Comparison of ENCODE assay signal across 29 mouse cellular contexts in the genomic region with DNA sequence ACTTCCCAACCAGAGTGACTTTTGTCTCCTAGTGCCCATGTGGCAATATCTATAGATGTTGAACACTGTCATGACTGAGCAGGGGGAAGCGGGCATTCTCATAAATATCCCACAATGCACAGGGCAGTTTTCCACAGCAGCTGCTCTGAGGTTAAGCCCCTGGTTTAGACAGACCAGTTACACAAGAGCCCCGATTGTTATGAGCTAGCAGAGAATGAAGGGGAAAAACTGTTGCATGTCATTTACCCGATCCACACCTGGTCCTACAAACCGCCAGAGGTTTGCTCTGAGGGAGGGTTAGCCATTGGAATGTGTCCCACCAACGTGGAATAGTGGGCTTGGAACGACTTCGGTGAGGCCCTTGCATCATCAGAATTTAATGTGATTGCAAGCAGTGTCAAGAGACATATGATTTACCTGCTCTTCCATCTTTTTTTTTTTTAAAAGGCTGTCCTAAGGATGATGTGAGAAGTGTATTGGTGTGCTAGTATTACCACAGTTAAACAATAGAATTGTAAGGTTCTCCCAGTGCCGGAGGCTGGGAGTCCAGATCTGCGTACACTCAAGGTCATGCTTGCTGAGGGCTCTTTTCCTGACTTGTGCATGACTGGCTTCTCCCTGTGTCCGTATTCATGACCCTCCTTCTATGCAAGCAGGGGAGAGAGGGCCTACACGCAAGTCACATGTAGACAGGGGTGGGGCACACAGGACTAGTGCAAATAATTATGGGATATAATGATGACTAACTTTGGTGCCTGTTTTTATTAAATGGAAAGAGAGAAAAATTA. TPM values are rescaled to one million over a fixed set of nuclear protein-coding genes. Genes with fewer than 3 reads are reported as not detected.
DNase-seq lines count a peak whose midpoint lies in the region; ATAC-seq and TF ChIP-seq lines count a peak whose summit lies in the region.
"Had no signal": no experiment of that assay in that cellular context is flagged by ENCODE, and none has a peak within 500 bp of the region (broad histone marks: within the 10 kb centered on the region; RNA-seq: fewer than 3 reads in every experiment).

No protein-coding gene starts in this region.

- no peak for TF ChIP-seq EP300 in liver, postnatal 0 days (IDR thresholded peaks at IDR 0.05; ENCODE audit: low read depth)

- no peak overlapping the region for H3K9ac ChIP-seq in liver, postnatal 0 days (replicated peaks)
- H3K9ac ChIP-seq in embryonic facial prominence, embryonic 13.5 days: no peak overlapping the region
- H3K9ac ChIP-seq: forebrain, embryonic 13.5 days; hindbrain, embryonic 13.5 days; kidney, embryonic 15.5 days; liver, embryonic 15.5 days had no signal

- no peaks in the 10 kb centered on the region for H3K27me3 ChIP-seq in liver, postnatal 0 days (ENCODE audit: insufficient read depth, low read length)
- H3K27me3 ChIP-seq in embryonic facial prominence, embryonic 13.5 days: no peaks in the 10 kb centered on the region
- H3K27me3 ChIP-seq: forebrain, embryonic 13.5 days; hindbrain, embryonic 13.5 days; kidney, embryonic 15.5 days; liver, embryonic 15.5 days had no signal

- no peak overlapping the region for H3K4me3 ChIP-seq in liver, postnatal 0 days (ENCODE audit: low read depth, low read length)
- no peak overlapping the region for H3K4me3 ChIP-seq in embryonic facial prominence, embryonic 13.5 days
- H3K4me3 ChIP-seq: erythroblast, embryonic 14.5 days; forebrain, embryonic 13.5 days; hindbrain, embryonic 13.5 days; kidney, embryonic 15.5 days; liver, embryonic 15.5 days; midbrain, embryonic 10.5 days had no signal

- H3K4me2 ChIP-seq in liver, postnatal 0 days (ENCODE audit: low read depth, low read length): no peak overlapping the region
- no peak overlapping the region for H3K4me2 ChIP-seq in embryonic facial prominence, embryonic 13.5 days
- H3K4me2 ChIP-seq: forebrain, embryonic 13.5 days; hindbrain, embryonic 13.5 days; kidney, embryonic 15.5 days; liver, embryonic 15.5 days had no signal

- no peak for TF ChIP-seq CTCF in liver, postnatal 0 days (IDR thresholded peaks at IDR 0.05; ENCODE audit: low read depth)

- no peak for ATAC-seq in liver, postnatal 0 days
- peak; percentile 20; the same call in 1 of the 2 replicates for ATAC-seq in embryonic facial prominence, embryonic 13.5 days (ENCODE audit: insufficient number of reproducible peaks, insufficient read depth, low FRiP score, low TSS enrichment, low read depth)
- peak; percentile 90 for ATAC-seq in granulocyte monocyte progenitor cell, adult 5-6 weeks (replicated peaks; ENCODE audit: poor library complexity, severe bottlenecking)
- peak; percentile 79 for ATAC-seq in megakaryocyte progenitor cell, adult 5-6 weeks (replicated peaks; ENCODE audit: poor library complexity)
- ATAC-seq: CD4-positive, CD25-positive, alpha-beta regulatory T cell, adult 4 months; forebrain, embryonic 13.5 days had no signal

- no peaks in the 10 kb centered on the region for H3K36me3 ChIP-seq in liver, postnatal 0 days (replicated peaks; ENCODE audit: insufficient read depth, low read length)
- no peaks in the 10 kb centered on the region for H3K36me3 ChIP-seq in embryonic facial prominence, embryonic 13.5 days
- H3K36me3 ChIP-seq: G1E; hindbrain, embryonic 13.5 days; kidney, embryonic 15.5 days; liver, embryonic 15.5 days; midbrain, embryonic 10.5 days had no signal

- peak; percentile 9 for DNase-seq in liver, postnatal 0 days
- DNase-seq in liver: no peak
- no peak for DNase-seq in cerebellum, adult 9-11 months
- DNase-seq in Muller cell, postnatal 12 days (ENCODE audit: inconsistent ontology term): no peak
- DNase-seq: cerebellum, postnatal 10 days; gastrocnemius, postnatal 10 days; right cerebral cortex, adult 18-20 months; thymus, postnatal 36 days had no signal

- H3K4me1 ChIP-seq in liver, postnatal 0 days (ENCODE audit: insufficient read depth): no peaks in the 10 kb centered on the region
- H3K4me1 ChIP-seq in embryonic facial prominence, embryonic 13.5 days: no peaks in the 10 kb centered on the region
- H3K4me1 ChIP-seq: forebrain, embryonic 13.5 days; hindbrain, embryonic 13.5 days; liver, embryonic 15.5 days; midbrain, embryonic 10.5 days had no signal

- 69% methylated on average over 11 of the region's 11 CpGs for WGBS in liver, postnatal 0 days (ENCODE audit: insufficient replicate concordance)
- WGBS in embryonic facial prominence, embryonic 13.5 days: 77% methylated on average over 11 of the region's 11 CpGs

- H3K27ac ChIP-seq in liver, postnatal 0 days (ENCODE audit: low read depth): no peak overlapping the region
- no peak overlapping the region for H3K27ac ChIP-seq in embryonic facial prominence, embryonic 13.5 days
- H3K27ac ChIP-seq: forebrain, embryonic 13.5 days; hindbrain, embryonic 13.5 days; liver, embryonic 15.5 days; midbrain, embryonic 10.5 days had no signal

- H3K9me3 ChIP-seq in liver, postnatal 0 days (ENCODE audit: low read length): no peaks in the 10 kb centered on the region
- H3K9me3 ChIP-seq in embryonic facial prominence, embryonic 13.5 days: no peaks in the 10 kb centered on the region
- H3K9me3 ChIP-seq: forebrain, embryonic 13.5 days; G1E; hindbrain, embryonic 13.5 days; kidney, embryonic 15.5 days; liver, embryonic 15.5 days; midbrain, embryonic 10.5 days had no signal

RNA-seq across cellular contexts. Expression of a gene that starts 16.4 kb away (rescaled TPM):
- polyA plus RNA-seq in liver, postnatal 0 days (2015; fragmentation: Nextera tagmentation; extraction: Ambion mirVana): not detected in 2 replicates
- 0.29 TPM in 1 of 2 replicates, not detected in the other for polyA plus RNA-seq in embryonic facial prominence, embryonic 13.5 days (2015; fragmentation: Nextera tagmentation; extraction: Ambion mirVana)
- not detected in 2 replicates for total RNA-seq in granulocyte monocyte progenitor cell, adult 5-6 weeks (2014; fragmentation: Nextera tagmentation)
- not detected in 2 replicates for total RNA-seq in granulocyte monocyte progenitor cell, adult 5-6 weeks (2017)
- total RNA-seq in megakaryocyte progenitor cell, adult 5-6 weeks (2015): not detected in 2 replicates
- total RNA-seq in megakaryocyte progenitor cell, adult 5-6 weeks (2017): not detected in 2 replicates
- total RNA-seq: adrenal gland, postnatal 14 days; layer of hippocampus, adult 18-20 months; layer of hippocampus, postnatal 25 days; left cerebral cortex, postnatal 36 days; midbrain, postnatal 0 days had no signal
- polyA plus RNA-seq: brain, embryonic 14.5 days; CD4-positive, CD25-positive, alpha-beta regulatory T cell, adult 4 months; erythroblast, embryonic 14.5 days; forebrain, embryonic 13.5 days; G1E; heart, embryonic 16.5 days; hindbrain, embryonic 13.5 days; intestine, embryonic 14.5 days; kidney, embryonic 15.5 days; liver, embryonic 15.5 days; midbrain, embryonic 10.5 days; midbrain, postnatal 0 days; neural tube, embryonic 11.5 days; small intestine, adult 2 months had no signal

RNA-seq across cellular contexts. Expression of a gene that starts 20.1 kb away (rescaled TPM):
- 0.42 and 0.66 TPM in 2 replicates for polyA plus RNA-seq in liver, postnatal 0 days (2015; fragmentation: Nextera tagmentation; extraction: Ambion mirVana)
- polyA plus RNA-seq in embryonic facial prominence, embryonic 13.5 days (2015; fragmentation: Nextera tagmentation; extraction: Ambion mirVana): 5.4 and 8.4 TPM in 2 replicates
- not detected in 2 replicates for total RNA-seq in granulocyte monocyte progenitor cell, adult 5-6 weeks (2014; fragmentation: Nextera tagmentation)
- not detected in 2 replicates for total RNA-seq in granulocyte monocyte progenitor cell, adult 5-6 weeks (2017)
- total RNA-seq in megakaryocyte progenitor cell, adult 5-6 weeks (2015): 0.10 TPM in 1 of 2 replicates, not detected in the other
- 0.17 and 1.0 TPM in 2 replicates for total RNA-seq in megakaryocyte progenitor cell, adult 5-6 weeks (2017)
- polyA plus RNA-seq: G1E had no signal
